Mouse (Mus musculus) kidney, adult 2 months (tissue): ENCODE measurements at regions not wholly inside any gene's neighbourhood (a gene's known extent, or its start where the extent isn't known, plus 50 kb on each side); places are given as distances from the start of the nearest gene placed in this dataset.

Experiments used
- DNase-seq: peaks from one replicate; pipeline ENCODE4 v3.0.0; 2021
- H3K27ac ChIP-seq: fragments of 200-500 bp; 2 replicates; pipeline ENCODE4 v1.5.1; 2012; ENCODE audit warnings: low read depth, low read length, control low read depth, inconsistent platforms; ENCODE audit not compliant: insufficient read depth
- H3K27me3 ChIP-seq: fragments of 200-500 bp; replicated peaks from 2 replicates; pipeline ENCODE4 v1.6.1; 2012; ENCODE audit warnings: mild to moderate bottlenecking, moderate library complexity, low read length, inconsistent platforms; ENCODE audit not compliant: control insufficient read depth, insufficient read depth
- H3K36me3 ChIP-seq: fragments of 200-500 bp; 2 replicates; pipeline ENCODE4 v1.6.1; 2012; ENCODE audit warnings: mild to moderate bottlenecking, moderate library complexity, low read length, inconsistent platforms; ENCODE audit not compliant: control insufficient read depth, insufficient read depth
- H3K4me1 ChIP-seq: fragments of 200-500 bp; 2 replicates; pipeline ENCODE4 v1.6.1; 2011; ENCODE audit warnings: low read length; ENCODE audit not compliant: control insufficient read depth, insufficient read depth
- H3K4me3 ChIP-seq: fragments of 200-500 bp; 2 replicates; pipeline ENCODE4 v1.5.1; 2011; ENCODE audit warnings: mild to moderate bottlenecking, low read depth, low read length, control low read depth; ENCODE audit not compliant: insufficient read depth
- CTCF ChIP-seq: fragments of 200-500 bp; conservative IDR thresholded peaks from 2 replicates; pipeline ENCODE4 v1.5.1; 2011; ENCODE audit warnings: low read depth, mild to moderate bottlenecking, control low read depth, low read length, moderate library complexity, mixed read lengths; ENCODE audit not compliant: insufficient read depth, insufficient read length
- POLR2A ChIP-seq: fragments of 200-500 bp; IDR thresholded peaks from one replicate; pipeline ENCODE4 v1.6.1; 2011; ENCODE audit warnings: low read depth, low read length, control low read depth
- WGBS: fragments of 180-500 bp; shearing (Covaris S2); methylation state at CpG from one replicate; pipeline ENCODE4 v1.1.7; 2018; 5-methylcytosine and 5-hydroxymethylcytosine counted together

GRCm38 (mm10) chr2:95586002-95586401 is 732.0 kb upstream of the Lrrc4c start:
- TF ChIP-seq POLR2A: no peak
- TF ChIP-seq CTCF: no peak
- DNase-seq: peak; percentile 3
- peaks cover 3% of the 10 kb centered on the region; the same call in 1 of the 2 replicates for H3K4me1 ChIP-seq
- no peaks in the 10 kb centered on the region for H3K27me3 ChIP-seq
- H3K4me3 ChIP-seq: no peak overlapping the region
- H3K27ac ChIP-seq: no peak overlapping the region
- H3K36me3 ChIP-seq: no peaks in the 10 kb centered on the region

- Histone ChIP-seq H3K36me3 (no peaks in the 10 kb centered on the region), H3K4me1 (peaks cover 3% of the 10 kb centered on the region; the same call in 1 of the 2 replicates), H3K27me3 (no peaks in the 10 kb centered on the region), H3K4me3 (no peak overlapping the region), H3K27ac (no peak overlapping the region)
- no peak for TF ChIP-seq CTCF
- no peak for TF ChIP-seq POLR2A
- WGBS: 10% methylated on average over 4 of the region's 4 CpGs
- DNase-seq: peak; percentile 26
Measured at GRCm38 (mm10) chr2:95587044-95587443, 730.9 kb upstream of the Lrrc4c start.

GRCm38 (mm10) chr2:95613354-95613753 is 704.6 kb upstream of the Lrrc4c start:
- WGBS: 36% methylated on average over 5 of the region's 5 CpGs
- TF ChIP-seq CTCF (no peak), POLR2A (no peak)

GRCm38 (mm10) chr2:95637533-95637932 is 680.4 kb upstream of the Lrrc4c start:
- Histone ChIP-seq H3K36me3 (no peaks in the 10 kb centered on the region), H3K27me3 (no peaks in the 10 kb centered on the region), H3K4me3 (no peak overlapping the region), H3K27ac (no peak overlapping the region), H3K4me1 (no peaks in the 10 kb centered on the region)
- TF ChIP-seq CTCF (no peak), POLR2A (no peak)
- DNase-seq: no peak
- WGBS: 79% methylated on average over 1 of the region's 1 CpGs

More at GRCm38 (mm10) chr2:95613354-95613753, 704.6 kb upstream of the Lrrc4c start:
- H3K4me1 ChIP-seq: no peaks in the 10 kb centered on the region
- H3K27ac ChIP-seq: no peak overlapping the region
- H3K27me3 ChIP-seq: no peaks in the 10 kb centered on the region
- DNase-seq: no peak
- H3K4me3 ChIP-seq: no peak overlapping the region
- H3K36me3 ChIP-seq: no peaks in the 10 kb centered on the region

GRCm38 (mm10) chr2:95674347-95674746 is 643.6 kb upstream of the Lrrc4c start:
- H3K27me3 ChIP-seq: no peaks in the 10 kb centered on the region
- WGBS: 96% methylated on average over 6 of the region's 6 CpGs
- TF ChIP-seq CTCF (no peak), POLR2A (no peak)
- no peaks in the 10 kb centered on the region for H3K36me3 ChIP-seq
- H3K4me1 ChIP-seq: no peaks in the 10 kb centered on the region
- no peak overlapping the region for H3K27ac ChIP-seq
- DNase-seq: peak; percentile 10
- no peak overlapping the region for H3K4me3 ChIP-seq

GRCm38 (mm10) chr2:95715355-95715754 is 602.6 kb upstream of the Lrrc4c start:
- TF ChIP-seq POLR2A: no peak
- TF ChIP-seq CTCF: no peak
- Histone ChIP-seq H3K36me3 (no peaks in the 10 kb centered on the region), H3K4me1 (no peaks in the 10 kb centered on the region), H3K4me3 (no peak overlapping the region), H3K27ac (no peak overlapping the region), H3K27me3 (no peaks in the 10 kb centered on the region)
- WGBS: 77% methylated on average over 2 of the region's 2 CpGs
- DNase-seq: no peak
